Mouse (Mus musculus) kidney, adult 2 months (tissue): ENCODE measurements around the gene Cts3. TPM values are rescaled to one million over a fixed set of nuclear protein-coding genes. Genes with fewer than 3 reads are reported as not detected.
"Not testable (repeated sequence)": the region's sequence is repeated elsewhere in the genome, so short reads cannot be mapped to it uniquely, and the experiment has no call there.

Source experiments
- DNase-seq: peaks from one replicate; pipeline ENCODE4 v3.0.0; 2021
- H3K27ac ChIP-seq: fragments of 200-500 bp; 2 replicates; pipeline ENCODE4 v1.5.1; 2012; ENCODE audit warnings: low read depth, low read length, control low read depth, inconsistent platforms; ENCODE audit not compliant: insufficient read depth
- H3K27me3 ChIP-seq: fragments of 200-500 bp; replicated peaks from 2 replicates; pipeline ENCODE4 v1.6.1; 2012; ENCODE audit warnings: mild to moderate bottlenecking, moderate library complexity, low read length, inconsistent platforms; ENCODE audit not compliant: control insufficient read depth, insufficient read depth
- H3K36me3 ChIP-seq: fragments of 200-500 bp; 2 replicates; pipeline ENCODE4 v1.6.1; 2012; ENCODE audit warnings: mild to moderate bottlenecking, moderate library complexity, low read length, inconsistent platforms; ENCODE audit not compliant: control insufficient read depth, insufficient read depth
- H3K4me1 ChIP-seq: fragments of 200-500 bp; 2 replicates; pipeline ENCODE4 v1.6.1; 2011; ENCODE audit warnings: low read length; ENCODE audit not compliant: control insufficient read depth, insufficient read depth
- H3K4me3 ChIP-seq: fragments of 200-500 bp; 2 replicates; pipeline ENCODE4 v1.5.1; 2011; ENCODE audit warnings: mild to moderate bottlenecking, low read depth, low read length, control low read depth; ENCODE audit not compliant: insufficient read depth
- CTCF ChIP-seq: fragments of 200-500 bp; conservative IDR thresholded peaks from 2 replicates; pipeline ENCODE4 v1.5.1; 2011; ENCODE audit warnings: low read depth, mild to moderate bottlenecking, control low read depth, low read length, moderate library complexity, mixed read lengths; ENCODE audit not compliant: insufficient read depth, insufficient read length
- POLR2A ChIP-seq: fragments of 200-500 bp; IDR thresholded peaks from one replicate; pipeline ENCODE4 v1.6.1; 2011; ENCODE audit warnings: low read depth, low read length, control low read depth
- WGBS: fragments of 180-500 bp; shearing (Covaris S2); methylation state at CpG from one replicate; pipeline ENCODE4 v1.1.7; 2018; 5-methylcytosine and 5-hydroxymethylcytosine counted together
- polyA plus RNA-seq: library from polyadenylated mRNA; depleted of rRNA; stranded (reverse); fragments of >200 nt; gene quantifications from 2 replicates; pipeline ENCODE4 v1.2.3, GENCODE M21; 2012; rRNA removed

Gene Cts3
- not detected in 2 replicates for polyA plus RNA-seq

GRCm38 (mm10) chr13:61570027-61570426 lies at the start of gene Cts3:
Cts3 (minus strand) TSS chr13:61570127.
- Histone ChIP-seq H3K4me1 (no peaks in the 10 kb centered on the region), H3K4me3 (no peak within 1 kb of the TSS), H3K27ac (no peak within 1 kb of the TSS), H3K27me3 (no peaks in the 10 kb centered on the region), H3K36me3 (no peaks in the 10 kb centered on the region)
- TF ChIP-seq CTCF (no peak), POLR2A (no peak)
- no peak for DNase-seq

- H3K27me3 ChIP-seq, H3K27ac ChIP-seq, H3K4me1 ChIP-seq, DNase-seq, H3K4me3 ChIP-seq, H3K36me3 ChIP-seq: not testable (repeated sequence)
- 40% methylated on average over 1 of the region's 1 CpGs for WGBS
These were observed 1.9 kb downstream of the Cts3 start, which contains the start of gene Gm49352 for GRCm38 (mm10) chr13:61568074-61568473. Gm49352 (minus strand) TSS chr13:61568174.

- no peaks in the 10 kb centered on the region for H3K4me1 ChIP-seq
- H3K36me3 ChIP-seq = no peaks in the 10 kb centered on the region
- H3K27me3 ChIP-seq = no peaks in the 10 kb centered on the region
- DNase-seq = peak; percentile 58
- TF ChIP-seq POLR2A = no peak
- no peak for TF ChIP-seq CTCF
- H3K27ac ChIP-seq = no peak within 1 kb of the TSS
- 58% methylated on average over 4 of the region's 4 CpGs for WGBS
- no peak within 1 kb of the TSS for H3K4me3 ChIP-seq
These were observed 28.3 kb downstream of the Cts3 start, which contains the start of gene Ctsm for GRCm38 (mm10) chr13:61541631-61542030. Ctsm (minus strand) TSS chr13:61541839.

Other genes starting within 250 kb of the Cts3 start
- gene Cts7, start 211.9 kb downstream of the Cts3 start, polyA plus RNA-seq = not detected in 2 replicates
- gene Ctsm, start 28.3 kb downstream of the Cts3 start, polyA plus RNA-seq = not detected in 2 replicates
- not detected in 2 replicates for gene Gm49352, start 2.0 kb downstream of the Cts3 start, polyA plus RNA-seq